ENCODE assay signal across 10 mouse cellular contexts in the genomic region with DNA sequence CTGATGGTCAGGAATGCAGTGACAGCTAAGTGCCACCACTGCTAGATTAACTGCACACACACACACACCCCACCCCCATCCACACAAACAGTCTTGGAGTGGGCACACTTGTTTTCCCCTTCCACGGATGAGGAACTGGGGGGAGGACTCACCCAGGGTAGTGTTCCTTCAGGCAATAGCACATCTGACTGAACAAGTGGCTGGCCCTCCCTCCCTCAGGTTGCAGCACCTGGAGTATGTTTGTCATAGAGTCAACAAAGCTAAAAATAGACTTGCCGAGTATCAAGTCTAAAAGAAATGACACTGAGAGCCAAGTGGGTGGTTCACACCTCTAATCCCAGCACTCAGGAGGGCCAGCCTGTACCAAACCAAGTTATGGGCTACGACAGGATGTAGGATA.
DNase-seq lines count a peak whose midpoint lies in the region; ATAC-seq and TF ChIP-seq lines count a peak whose summit lies in the region.
"Had no signal": no experiment of that assay in that cellular context is flagged by ENCODE, and none has a peak within 500 bp of the region (broad histone marks: within the 10 kb centered on the region; RNA-seq: fewer than 3 reads in every experiment).

No protein-coding gene starts in this region.

- TF ChIP-seq EP300 in lung, postnatal 0 days (IDR thresholded peaks at IDR 0.05): peak; percentile 95

- H3K4me3 ChIP-seq in lung, postnatal 0 days (ENCODE audit: low read depth, low read length): no peak overlapping the region
- H3K4me3 ChIP-seq: hindbrain, embryonic 15.5 days had no signal

- POLR2A ChIA-PET in Patski (lab: Charles Lee): interaction anchor here (1.2 kb wide), 1 partner anchor 243 kb away, joined by 4 read pairs; no protein-coding TSS in a partner anchor

- no peaks in the 10 kb centered on the region for H3K9me3 ChIP-seq in lung, postnatal 0 days (ENCODE audit: low read length)
- H3K9me3 ChIP-seq: hindbrain, embryonic 15.5 days had no signal

- in situ Hi-C loops in Patski (cut with MboI; ENCODE audit: low pct_unique_long_range_greater_than_20kb): no loop called here

- H3K27me3 ChIP-seq in Patski: no peaks in the 10 kb centered on the region
- H3K27me3 ChIP-seq in lung, postnatal 0 days (replicated peaks; ENCODE audit: insufficient read depth, low read length): no peaks in the 10 kb centered on the region
- H3K27me3 ChIP-seq: hindbrain, embryonic 15.5 days had no signal

- H3K4me1 ChIP-seq in lung, postnatal 0 days (ENCODE audit: insufficient read depth, low read depth, low read length): peaks cover 14% of the 10 kb centered on the region; the same call in 1 of the 2 replicates

- CTCF ChIA-PET in Patski (lab: Charles Lee): interaction anchor here (1.2 to 5.9 kb wide), 6 partner anchors 9 to 245 kb away, joined by 3 to 45 read pairs (median 5); no protein-coding TSS in a partner anchor

- TF ChIP-seq CTCF in Patski (IDR thresholded peaks at IDR 0.05): no peak
- no peak for TF ChIP-seq CTCF in lung, postnatal 0 days (IDR thresholded peaks at IDR 0.05)

- DNase-seq in gastrocnemius, postnatal 25 days: peak; percentile 32
- no peak for DNase-seq in gastrocnemius, postnatal 4 days (ENCODE audit: low spot score in 2 of 2)
- DNase-seq in Patski (ENCODE audit: low read depth, low spot score): no peak
- DNase-seq in kidney, adult 9 months: peak; percentile 40
- DNase-seq in lung, postnatal 0 days (ENCODE audit: low spot score): peak; percentile 94
- no peak for DNase-seq in layer of hippocampus, postnatal 14 days (ENCODE audit: low spot score in 2 of 2)
- DNase-seq in urinary bladder, postnatal 4 days (ENCODE audit: low spot score in 2 of 2): no peak
- DNase-seq in cerebellum, postnatal 10 days: no peak
- DNase-seq: B cell, adult 2 months had no signal

- H3K9ac ChIP-seq in lung, postnatal 0 days (replicated peaks; ENCODE audit: low read depth): no peak overlapping the region
- H3K9ac ChIP-seq: hindbrain, embryonic 15.5 days had no signal

- H3K36me3 ChIP-seq in lung, postnatal 0 days (ENCODE audit: insufficient read depth, low read length): no peaks in the 10 kb centered on the region
- H3K36me3 ChIP-seq: hindbrain, embryonic 15.5 days had no signal

- ATAC-seq in Patski: peak; percentile 17
- ATAC-seq in lung, postnatal 0 days: peak; percentile 86

- 20% methylated on average over 3 of the region's 3 CpGs for WGBS in lung, postnatal 0 days

- H3K4me2 ChIP-seq in lung, postnatal 0 days (replicated peaks; ENCODE audit: low read depth, low read length): no peak overlapping the region
- H3K4me2 ChIP-seq: hindbrain, embryonic 15.5 days had no signal

- H3K27ac ChIP-seq in lung, postnatal 0 days (ENCODE audit: low read length): peak overlapping the region; percentile 93
- H3K27ac ChIP-seq: hindbrain, embryonic 15.5 days had no signal

Comparison
In these comparisons a context has a peak if more than half of its experiments do, and no peak if none do; other contexts are left out.
1. DNase-seq: peak in gastrocnemius, postnatal 25 days (single experiment), kidney, adult 9 months (single experiment) and lung, postnatal 0 days (single experiment); none in gastrocnemius, postnatal 4 days (0 of 2), Patski (single experiment), layer of hippocampus, postnatal 14 days (0 of 2), urinary bladder, postnatal 4 days (0 of 2) and cerebellum, postnatal 10 days (0 of 2).